Mouse (Mus musculus): Measurements from ENCODE around the gene Zbtb45.
A peak's percentile ranks its signal among the peaks of the same experiment; 100 is the strongest.

Gene Zbtb45

GRCm38 (mm10) chr7:13010005-13010908 is at the start of gene Zbtb45:
Zbtb45 (minus strand) TSS chr7:13010034.
- no peak for DNase-seq (ENCODE audit: low spot score)

GRCm38 (mm10) chr7:13059536-13059935 is 49.7 kb upstream of the Zbtb45 start:
- DNase-seq (ENCODE audit: low spot score) = no peak

- no peak for DNase-seq (ENCODE audit: low spot score)
Measured at GRCm38 (mm10) chr7:13056913-13057700, 47.3 kb upstream of the Zbtb45 start.

GRCm38 (mm10) chr7:13054287-13055010 is 44.6 kb upstream of the Zbtb45 start, which contains the start of gene Mzf1:
Mzf1 (minus strand) TSS chr7:13054764.
- DNase-seq (ENCODE audit: low spot score) = peak; percentile 82

- no peak for DNase-seq (ENCODE audit: low spot score)
Measured at GRCm38 (mm10) chr7:13053961-13054286, 44.1 kb upstream of the Zbtb45 start.

GRCm38 (mm10) chr7:13053501-13053900 is 43.7 kb upstream of the Zbtb45 start:
- DNase-seq (ENCODE audit: low spot score) = no peak

- DNase-seq (ENCODE audit: low spot score) = no peak
Measured at GRCm38 (mm10) chr7:13053001-13053400, 43.2 kb upstream of the Zbtb45 start.

- peak; percentile 52 for DNase-seq (ENCODE audit: low spot score)
Measured at GRCm38 (mm10) chr7:13046084-13046483, 36.2 kb upstream of the Zbtb45 start.

- DNase-seq (ENCODE audit: low spot score) = no peak
Measured at GRCm38 (mm10) chr7:13044254-13044625, 34.4 kb upstream of the Zbtb45 start.

- DNase-seq (ENCODE audit: low spot score) = no peak
Measured at GRCm38 (mm10) chr7:13043445-13044253, 33.8 kb upstream of the Zbtb45 start.

GRCm38 (mm10) chr7:13043120-13043444 is 33.2 kb upstream of the Zbtb45 start:
- DNase-seq (ENCODE audit: low spot score) = no peak

GRCm38 (mm10) chr7:13042511-13042910 is 32.7 kb upstream of the Zbtb45 start:
- no peak for DNase-seq (ENCODE audit: low spot score)

- no peak for DNase-seq (ENCODE audit: low spot score)
Measured at GRCm38 (mm10) chr7:13041256-13041655, 31.4 kb upstream of the Zbtb45 start.

GRCm38 (mm10) chr7:13039181-13039580 is 29.3 kb upstream of the Zbtb45 start:
- DNase-seq (ENCODE audit: low spot score) = no peak

- DNase-seq (ENCODE audit: low spot score) = no peak
Measured at GRCm38 (mm10) chr7:13038621-13039169, 28.9 kb upstream of the Zbtb45 start.

- DNase-seq (ENCODE audit: low spot score) = peak; percentile 99
Measured at GRCm38 (mm10) chr7:13037901-13038555, 28.2 kb upstream of the Zbtb45 start, which contains the start of gene Ube2m. Ube2m (minus strand) TSS chr7:13038275.

GRCm38 (mm10) chr7:13037366-13037765 is 27.5 kb upstream of the Zbtb45 start:
- no peak for DNase-seq (ENCODE audit: low spot score)

GRCm38 (mm10) chr7:13036806-13037205 is 27.0 kb upstream of the Zbtb45 start:
- no peak for DNase-seq (ENCODE audit: low spot score)

- no peak for DNase-seq (ENCODE audit: low spot score)
Measured at GRCm38 (mm10) chr7:13035211-13035855, 25.5 kb upstream of the Zbtb45 start.
